Mouse (Mus musculus): ENCODE results near the gene Vps26b.

Gene Vps26b

DNA sequence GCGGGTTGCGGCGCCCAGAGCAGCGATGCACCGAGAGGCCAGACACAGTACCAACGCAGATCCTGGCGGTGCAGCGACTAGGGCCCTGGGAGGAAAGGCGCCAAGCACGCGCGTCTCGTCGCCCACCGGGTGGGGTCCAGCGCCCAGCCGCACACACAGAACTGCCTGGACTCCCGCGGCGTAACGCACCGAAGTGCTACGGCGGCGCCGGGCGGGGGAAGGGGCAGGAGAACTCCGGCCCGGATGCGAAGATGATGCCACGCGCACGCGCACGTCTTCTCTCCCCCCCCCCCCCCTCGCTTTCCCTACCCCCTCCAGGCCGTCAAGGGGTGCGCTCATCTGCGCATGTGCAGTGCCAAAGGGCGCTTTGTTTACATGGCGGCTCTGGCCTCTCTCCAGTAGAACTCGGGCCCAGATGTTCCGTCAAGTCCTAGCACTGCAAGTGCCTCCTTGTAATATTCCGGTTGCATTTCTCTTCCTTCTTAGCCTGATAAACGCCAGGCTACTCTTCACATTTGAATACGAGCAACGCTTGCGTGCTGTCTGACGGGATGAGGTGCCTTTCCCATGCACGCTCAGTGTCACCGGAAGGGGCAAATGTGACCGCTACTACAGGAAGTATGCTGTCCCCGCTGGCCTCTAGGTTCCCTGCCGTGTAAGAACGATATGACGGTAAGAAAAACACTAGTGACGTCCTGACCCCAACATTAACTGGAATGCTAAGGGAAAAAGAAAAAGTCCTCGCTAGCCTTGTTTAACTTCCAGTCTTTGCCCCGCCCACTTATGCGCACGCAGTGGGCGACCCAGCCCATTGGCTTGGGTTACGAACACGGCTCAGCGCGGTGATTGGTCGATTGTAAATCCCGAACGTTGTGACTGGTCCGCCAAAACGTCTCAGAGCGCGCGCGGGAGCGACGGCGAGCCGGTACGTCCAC is at the start of gene Vps26b, which contains the start of gene Ncapd3:
Vps26b (minus strand) TSS at position 238 of the 935 bp plus-strand sequence.
Ncapd3 (plus strand) TSS at position 348 of the 935 bp plus-strand sequence.
- peak; percentile 73 for DNase-seq (ENCODE audit: low spot score)

DNA sequence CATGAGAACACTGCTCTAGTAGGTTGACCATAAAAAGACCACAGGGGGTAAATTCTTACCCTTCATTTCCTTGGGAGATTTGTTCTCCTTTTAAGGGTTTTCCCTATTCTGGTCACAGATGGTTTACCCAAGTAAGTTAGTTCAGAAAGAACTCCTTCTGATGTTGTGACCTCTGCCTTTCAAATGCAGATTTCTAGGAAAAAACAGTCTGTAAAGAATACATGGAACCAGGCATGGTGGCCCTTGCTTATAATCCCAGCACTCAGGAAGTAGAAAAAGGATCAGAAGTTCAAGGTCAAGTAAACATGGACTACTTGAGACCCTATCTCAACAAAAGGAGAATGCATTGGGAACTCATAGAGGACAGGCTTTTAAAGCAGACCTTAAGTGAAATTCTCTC is 45.9 kb upstream of the Vps26b start:
- no peak for DNase-seq (ENCODE audit: low spot score)

- no peak for DNase-seq (ENCODE audit: low spot score)
Measured at GRCm38 (mm10) chr9:27074677-27075076, 44.8 kb upstream of the Vps26b start.

DNA sequence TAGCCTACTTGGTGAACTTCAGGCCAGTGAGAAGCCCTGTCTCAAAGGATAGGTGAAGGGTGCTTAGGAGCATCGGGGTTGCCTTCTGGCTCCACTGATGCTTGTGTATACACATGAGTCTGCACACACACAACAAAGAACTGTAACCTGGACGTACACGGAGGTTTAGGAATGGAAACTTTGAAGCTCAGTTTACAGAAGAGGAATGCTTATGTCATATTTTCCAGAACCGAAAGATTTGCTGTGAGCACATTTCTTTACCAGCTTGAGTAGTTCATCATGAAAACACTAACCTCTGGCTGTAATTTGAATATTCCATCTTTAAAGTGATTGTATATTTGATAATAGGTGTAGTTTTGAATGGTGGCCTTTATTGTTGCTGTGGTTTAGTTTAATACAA is 41.0 kb upstream of the Vps26b start:
- no peak for DNase-seq (ENCODE audit: low spot score)

DNA sequence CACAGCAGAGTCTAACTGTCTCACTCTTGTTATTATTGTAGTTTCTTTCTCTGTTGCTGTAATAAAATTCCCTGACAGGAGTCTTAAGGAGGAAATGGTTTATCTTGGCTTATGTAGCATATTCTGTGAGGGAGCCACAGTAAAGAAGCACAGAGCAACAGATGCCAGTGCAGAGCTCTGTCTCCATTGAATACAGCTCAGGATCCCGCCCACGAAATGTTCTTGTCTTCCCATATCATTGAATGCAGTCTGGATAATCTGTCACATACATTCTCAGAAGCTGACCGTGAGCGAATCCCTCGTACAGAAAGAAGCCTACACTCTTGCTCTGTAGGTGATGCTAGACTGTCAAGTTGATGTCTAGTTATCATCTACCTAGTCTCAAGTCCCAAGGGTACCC is 28.5 kb upstream of the Vps26b start:
- no peak for DNase-seq (ENCODE audit: low spot score)

GRCm38 (mm10) chr9:27049492-27049891 is 19.6 kb upstream of the Vps26b start:
- DNase-seq (ENCODE audit: low spot score): no peak

DNA sequence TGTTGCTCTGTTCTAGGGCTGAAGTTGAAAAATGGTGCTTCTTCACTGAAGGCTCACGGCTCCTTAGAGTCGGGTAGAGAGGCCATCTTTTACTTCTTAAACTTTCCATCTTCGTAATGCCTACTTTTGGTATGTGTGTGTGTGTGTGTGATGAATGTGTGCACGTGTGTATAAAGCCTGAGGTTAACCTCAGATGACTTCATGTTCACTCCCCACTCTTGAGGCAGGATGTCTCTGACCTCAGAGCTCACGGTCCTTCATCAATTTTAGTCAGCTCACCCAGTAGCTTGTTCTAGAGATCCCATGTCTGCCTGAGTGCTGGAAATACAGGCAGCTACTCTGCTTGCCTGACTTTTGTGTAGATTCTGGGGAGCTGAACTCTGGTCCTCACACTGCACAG is 14.0 kb upstream of the Vps26b start:
- no peak for DNase-seq (ENCODE audit: low spot score)

GRCm38 (mm10) chr9:27030763-27031100 is 867 bp upstream of the Vps26b start:
- no peak for DNase-seq (ENCODE audit: low spot score)

DNA sequence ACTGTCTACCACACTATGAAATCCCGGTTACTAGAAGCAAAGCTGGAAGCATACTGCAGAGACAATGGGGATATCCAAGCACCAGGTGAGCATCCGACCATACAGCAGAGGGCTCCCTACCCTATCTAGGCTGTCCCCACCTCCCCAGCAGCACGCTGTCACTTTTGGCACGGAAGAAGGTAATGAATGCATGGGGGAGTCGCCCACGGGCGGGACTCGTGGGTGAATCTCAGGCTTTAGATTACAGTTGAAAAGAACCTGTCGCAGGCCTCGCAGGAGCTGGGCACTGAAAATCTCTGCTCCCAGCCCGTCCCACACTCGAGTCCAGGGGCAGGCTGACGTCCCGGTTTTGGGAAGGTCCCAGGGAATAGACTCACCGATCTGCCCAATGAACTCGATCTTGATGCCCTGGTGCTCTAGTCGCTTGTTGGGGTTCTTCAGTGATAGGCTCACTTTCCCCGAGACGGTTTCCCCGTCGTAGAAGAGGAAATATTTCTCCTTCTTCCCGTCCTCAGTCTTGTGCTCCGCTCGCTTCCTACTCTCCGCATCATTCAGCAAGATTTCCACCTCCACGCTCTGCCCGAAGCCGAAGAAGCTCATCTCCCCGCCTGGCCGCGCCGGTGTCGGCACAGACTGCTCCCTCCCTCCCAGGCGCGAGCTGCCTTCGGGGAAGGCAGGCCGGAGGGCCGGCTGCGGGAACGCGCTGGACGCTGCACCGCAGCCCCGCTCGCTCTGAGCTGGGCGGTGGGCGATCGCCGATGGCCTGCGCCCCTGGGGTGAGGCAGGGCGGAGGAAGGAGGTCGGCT is 640 bp downstream of the Vps26b start:
- no peak for DNase-seq (ENCODE audit: low spot score)

DNA sequence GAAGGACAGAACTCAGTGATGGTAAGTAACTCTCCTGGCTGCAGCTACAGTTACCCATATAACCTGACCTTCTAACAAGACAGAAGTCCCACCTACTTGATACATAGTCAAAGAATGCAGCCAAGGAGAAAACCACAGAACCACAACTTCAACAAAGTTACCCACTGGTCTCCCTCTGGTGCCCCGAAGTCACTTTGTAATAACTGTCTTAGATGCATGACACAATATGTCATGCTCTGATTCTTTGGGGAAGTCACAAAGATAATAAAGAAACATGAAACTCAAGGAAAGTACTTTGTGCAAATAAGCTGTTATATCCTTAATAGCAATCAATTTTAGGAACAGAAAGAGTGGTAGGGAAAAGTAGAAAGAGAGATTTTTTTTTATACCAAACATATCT is 3.2 kb downstream of the Vps26b start:
- no peak for DNase-seq (ENCODE audit: low spot score)

DNA sequence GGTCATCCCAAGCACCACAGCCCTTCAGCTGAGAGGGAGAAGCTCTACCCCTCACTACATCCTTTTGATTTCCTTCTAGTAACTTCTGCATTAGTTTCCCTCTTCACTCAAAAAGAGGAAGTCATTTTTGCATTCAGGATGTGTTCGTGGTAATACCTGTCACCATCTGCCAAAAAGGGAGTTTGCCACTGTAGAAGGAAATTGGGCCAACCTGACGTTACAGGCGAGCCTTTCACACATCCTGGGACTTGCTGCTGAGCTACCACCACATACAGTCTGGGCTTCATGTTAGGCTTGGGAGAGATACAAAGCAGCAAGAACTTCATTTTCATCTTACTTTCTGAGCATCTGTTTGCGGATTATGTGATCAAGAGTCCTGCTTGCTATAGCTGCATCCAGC is 6.2 kb downstream of the Vps26b start:
- no peak for DNase-seq (ENCODE audit: low spot score)

- DNase-seq (ENCODE audit: low spot score): no peak
Measured at GRCm38 (mm10) chr9:27018961-27019360, 10.9 kb downstream of the Vps26b start.

DNA sequence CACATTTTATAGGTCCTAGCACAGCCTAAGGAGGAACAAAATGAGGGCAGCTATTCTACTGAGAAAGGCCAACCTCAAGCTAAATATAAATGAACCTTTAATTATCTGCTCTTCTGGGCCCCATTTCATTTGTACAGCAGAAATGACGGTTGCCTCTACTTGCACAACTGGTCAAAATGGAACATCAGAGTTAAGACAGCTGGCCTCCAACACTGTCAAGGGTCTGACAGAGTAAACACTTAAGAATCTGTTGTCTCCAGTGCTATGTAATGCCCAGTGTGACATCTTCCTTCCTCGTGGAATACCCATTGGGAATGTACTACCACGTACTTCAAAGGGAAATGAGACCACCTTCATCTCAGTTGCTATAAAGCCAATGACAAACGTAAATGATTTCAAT is 18.3 kb downstream of the Vps26b start:
- no peak for DNase-seq (ENCODE audit: low spot score)

DNA sequence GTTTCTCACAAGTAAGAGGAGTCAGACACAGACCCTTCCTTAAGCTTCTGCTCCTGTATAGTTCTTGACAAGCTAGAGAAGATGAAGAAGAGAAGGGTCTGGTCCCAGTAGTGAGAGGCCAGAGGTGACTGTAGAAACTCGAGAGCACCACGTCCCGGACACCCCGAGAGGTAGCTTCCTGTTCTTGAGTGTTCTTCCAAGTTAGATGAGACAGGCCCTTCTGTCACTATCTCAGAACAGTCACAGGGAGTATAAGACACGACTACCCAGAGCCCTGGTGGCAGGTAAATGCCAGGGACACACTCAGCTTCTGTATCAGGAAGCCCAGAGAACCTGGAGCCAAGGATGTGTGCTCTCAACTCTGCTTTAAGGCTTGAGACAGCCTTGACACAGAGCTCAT is 20.6 kb downstream of the Vps26b start:
- no peak for DNase-seq (ENCODE audit: low spot score)

GRCm38 (mm10) chr9:27006866-27007265 is 23.0 kb downstream of the Vps26b start:
- DNase-seq (ENCODE audit: low spot score): no peak

DNA sequence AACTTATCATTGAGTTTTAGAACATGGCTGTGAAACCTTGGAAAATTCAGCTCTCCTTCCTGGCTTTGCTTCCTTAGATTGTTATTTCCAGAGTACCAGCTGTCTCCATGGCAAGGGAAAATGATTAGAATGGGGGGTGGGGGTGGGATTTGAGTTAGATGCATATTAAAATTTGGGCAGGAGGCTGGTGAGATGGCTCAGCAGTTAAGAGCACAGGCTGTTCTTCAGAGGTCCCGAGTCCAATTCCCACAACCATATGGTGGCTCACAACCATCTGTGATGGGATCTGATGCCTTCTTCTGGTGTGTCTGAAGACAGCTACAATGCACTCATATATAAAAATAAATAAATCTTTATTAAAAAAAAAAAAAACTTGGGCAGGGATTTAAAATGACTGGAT is 23.9 kb downstream of the Vps26b start:
- no peak for DNase-seq (ENCODE audit: low spot score)

DNA sequence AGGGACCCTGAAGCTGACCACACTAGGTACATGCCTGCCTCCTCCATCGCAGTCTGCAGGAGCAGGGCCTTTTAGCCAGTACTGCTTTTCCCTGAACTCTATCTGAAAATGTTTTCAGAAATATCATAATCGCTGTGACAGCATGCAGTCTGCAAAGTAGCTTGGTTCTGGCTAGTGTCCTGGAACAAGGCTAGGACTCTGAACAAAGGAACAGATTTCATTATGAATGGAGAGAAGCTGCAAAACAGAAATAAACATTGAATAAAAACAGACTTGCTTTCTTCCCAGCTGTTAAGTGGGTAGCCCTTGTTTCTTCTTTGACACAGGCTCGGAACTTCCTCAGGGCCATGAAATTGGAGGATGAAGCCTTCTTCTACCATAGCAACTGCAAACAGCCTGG is 24.6 kb downstream of the Vps26b start:
- DNase-seq (ENCODE audit: low spot score): no peak

DNA sequence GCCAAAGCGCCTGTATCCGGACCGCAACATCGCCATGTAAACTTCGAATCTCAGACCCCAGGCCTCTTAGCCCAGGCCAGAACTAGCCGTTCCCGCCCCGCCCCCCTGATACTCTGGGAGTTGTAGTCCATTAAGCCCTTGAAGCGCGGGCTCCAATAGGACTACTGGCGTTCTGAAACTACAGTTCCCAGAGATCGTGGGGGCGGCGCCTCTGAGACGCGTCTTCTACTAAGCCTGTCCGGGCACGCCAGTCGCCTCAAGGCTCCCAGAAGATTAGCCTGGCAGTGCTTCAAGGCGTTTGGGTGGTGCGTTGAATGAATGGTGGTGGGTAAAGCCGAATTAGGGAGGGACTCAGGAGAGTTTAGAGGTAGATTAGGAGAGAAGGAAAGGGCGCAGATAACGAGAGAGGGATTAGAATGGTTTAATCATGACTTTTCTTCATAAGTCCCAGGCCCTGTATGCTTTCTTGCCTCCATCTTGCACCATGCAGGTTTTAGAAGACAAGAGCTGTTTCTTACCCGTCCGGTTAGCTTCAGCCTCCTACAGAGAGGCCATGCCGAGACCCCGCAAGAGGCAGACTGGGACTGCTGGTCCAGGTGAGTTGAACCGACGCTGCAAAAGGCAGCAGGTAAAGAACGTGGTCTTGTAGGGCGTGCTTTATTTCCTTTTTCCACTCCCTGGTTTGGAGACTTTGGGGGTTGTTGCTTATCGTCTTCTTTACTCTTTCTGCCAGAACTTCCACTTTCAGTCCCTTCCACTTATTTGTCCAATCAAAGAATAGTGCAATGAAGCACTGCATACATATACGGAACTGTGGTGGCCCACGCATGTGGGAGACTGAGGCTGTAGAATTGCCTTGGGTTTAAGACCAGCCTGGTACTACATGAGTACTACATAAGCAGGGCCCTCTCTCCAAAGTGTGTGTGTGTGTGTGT is 30.1 kb downstream of the Vps26b start, which contains the start of the genes Acad8 and Thyn1:
Acad8 (minus strand) TSS at position 106 of the 935 bp plus-strand sequence.
Thyn1 (plus strand) TSS at position 250 of the 935 bp plus-strand sequence.
- peak; percentile 73 for DNase-seq (ENCODE audit: low spot score)

DNA sequence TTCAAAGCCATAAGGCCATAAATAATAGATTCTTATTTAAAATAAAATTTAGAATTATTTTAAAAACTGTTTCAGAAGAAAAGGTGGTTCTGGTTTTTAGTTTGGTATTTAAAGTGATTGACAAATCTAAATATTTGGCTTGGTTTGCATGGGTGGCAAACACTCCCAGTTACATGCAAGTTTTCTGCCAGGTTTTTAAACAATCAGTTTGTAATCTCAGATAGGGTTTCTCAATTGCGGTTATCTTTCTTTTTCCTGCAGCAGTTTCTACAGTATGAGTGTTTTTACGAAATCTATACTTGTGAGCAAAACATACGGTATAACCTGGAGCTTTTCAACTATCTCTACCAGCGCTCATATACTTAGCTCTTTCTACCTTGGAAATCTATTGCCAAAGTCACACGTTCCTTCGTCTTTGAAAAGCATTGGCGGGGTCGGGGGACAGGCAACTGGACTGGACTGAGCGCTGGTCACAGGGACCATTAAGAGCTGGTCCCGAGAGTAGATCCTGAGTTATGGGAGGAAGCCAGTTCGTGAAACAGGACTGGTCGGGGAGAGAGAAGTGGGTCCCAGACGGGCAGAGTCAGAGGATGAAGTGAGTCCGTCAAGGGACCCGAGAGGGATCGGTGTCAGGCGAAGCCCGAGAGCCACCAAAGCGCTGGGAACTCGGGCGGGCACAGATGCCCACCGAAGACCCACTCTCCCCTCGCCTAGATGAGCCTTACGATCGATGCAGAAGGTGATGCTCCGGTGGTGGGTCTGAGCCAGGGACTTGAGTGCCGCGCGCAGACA is 31.0 kb downstream of the Vps26b start:
- DNase-seq (ENCODE audit: low spot score): no peak

- DNase-seq (ENCODE audit: low spot score): no peak
Measured at GRCm38 (mm10) chr9:26997501-26997900, 32.4 kb downstream of the Vps26b start.

DNA sequence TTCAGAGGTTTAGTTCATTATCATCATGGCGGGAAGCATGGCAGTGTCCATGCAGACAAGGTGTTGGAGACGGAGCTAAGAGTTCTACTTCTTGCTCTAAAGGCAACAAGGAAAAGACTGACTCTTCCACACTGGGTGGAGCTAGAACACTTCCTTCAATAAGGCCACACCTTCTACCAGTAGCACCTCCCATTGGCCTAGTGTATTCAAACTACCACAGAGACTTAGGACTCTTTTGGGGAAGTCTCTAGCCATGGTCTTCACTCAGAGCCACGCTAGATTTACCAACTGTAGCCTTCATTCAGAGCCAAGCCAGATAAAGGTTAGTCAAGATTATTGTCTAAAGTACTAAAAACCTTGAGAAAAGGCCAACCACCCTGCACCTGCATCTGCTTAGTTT is 32.8 kb downstream of the Vps26b start:
- DNase-seq (ENCODE audit: low spot score): no peak
